Mouse (Mus musculus): ENCODE data around the gene Prame. TPM values are rescaled to one million over a fixed set of nuclear protein-coding genes. Genes with fewer than 3 reads are reported as not detected.
"Not testable (repeated sequence)": the region's sequence is repeated elsewhere in the genome, so short reads cannot be mapped to it uniquely, and the experiment has no call there.

Prame gene
- polyA plus RNA-seq (2015; fragmentation: Nextera tagmentation; extraction: Ambion mirVana) = not detected in 2 replicates

DNA sequence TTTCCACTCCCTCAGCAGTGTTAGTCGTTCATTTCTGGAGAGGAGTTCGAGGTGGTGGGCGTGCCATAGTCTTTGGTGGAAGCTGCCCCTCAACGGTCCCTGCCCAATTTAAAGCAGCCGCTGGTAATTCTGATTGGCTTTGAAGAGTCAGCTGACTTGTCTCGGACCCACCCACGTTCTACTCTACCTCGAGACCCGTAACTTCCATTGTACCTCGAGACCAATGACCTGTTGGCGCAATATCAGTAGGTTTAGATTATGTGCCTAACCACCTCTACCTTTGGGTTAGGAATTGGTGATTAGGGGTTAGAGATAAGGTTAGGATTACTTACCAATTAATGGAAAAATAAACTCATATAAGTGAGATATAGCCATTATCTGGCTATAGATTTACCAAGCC, at the start of gene Prame:
Gene Prame, minus strand, starts transcription at position 101 of the 400 bp plus-strand sequence.
- Histone ChIP-seq H3K9me3 (replicated peaks; ENCODE audit: control insufficient read depth, low read length) (no peaks in the 10 kb centered on the region), H3K4me1 (ENCODE audit: control insufficient read depth, low read depth, low read length) (no peaks in the 10 kb centered on the region), H3K4me3 (ENCODE audit: low read depth, low read length) (no peak within 1 kb of the TSS), H3K27ac (ENCODE audit: low read length) (no peak within 1 kb of the TSS), H3K36me3 (ENCODE audit: control insufficient read depth, insufficient read depth) (no peaks in the 10 kb centered on the region), H3K9ac (ENCODE audit: low read depth, low read length) (no peak within 1 kb of the TSS), H3K4me2 (ENCODE audit: low read depth, low read length) (no peak within 1 kb of the TSS), H3K27me3 (ENCODE audit: control insufficient read depth, insufficient read depth, low read depth, low read length) (no peaks in the 10 kb centered on the region)
- ATAC-seq (ENCODE audit: low read depth) = no peak
- 65% methylated on average over 11 of the region's 11 CpGs for WGBS (ENCODE audit: insufficient replicate concordance)

DNA sequence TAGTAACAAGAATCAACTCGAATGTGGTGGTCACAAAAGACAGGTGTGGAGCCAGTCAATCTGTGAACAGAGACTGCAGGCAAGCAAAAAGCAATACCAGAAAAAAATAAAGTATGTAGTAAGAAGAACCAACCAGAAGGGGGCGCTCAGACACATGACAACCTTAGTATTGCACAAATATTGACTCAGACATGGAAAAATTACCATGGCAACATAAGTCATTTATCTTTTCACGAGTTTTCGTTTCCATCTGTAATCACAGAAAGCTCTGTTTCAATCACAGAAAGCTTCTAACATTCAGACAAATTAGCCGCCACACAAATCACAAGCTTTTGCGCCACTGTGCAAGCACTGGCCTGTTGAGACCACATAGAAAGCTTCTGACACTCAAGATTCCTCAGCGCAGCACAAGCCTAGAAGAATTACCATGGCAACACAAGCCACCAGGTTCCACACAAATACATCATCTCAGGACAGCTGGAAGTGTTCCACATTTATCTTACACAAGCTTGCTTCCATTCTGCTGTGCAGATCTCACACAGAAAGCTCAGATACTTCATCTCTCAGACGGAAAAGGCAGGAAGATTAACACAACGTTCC, 24.8 kb upstream of the Prame start:
- Histone ChIP-seq H3K9ac (ENCODE audit: low read depth, low read length) (no peak overlapping the region), H3K27ac (ENCODE audit: low read length) (no peak overlapping the region), H3K4me3 (ENCODE audit: low read depth, low read length) (no peak overlapping the region), H3K9me3 (replicated peaks; ENCODE audit: control insufficient read depth, low read length) (no peaks in the 10 kb centered on the region), H3K4me1 (ENCODE audit: control insufficient read depth, low read depth, low read length) (no peaks in the 10 kb centered on the region), H3K27me3 (ENCODE audit: control insufficient read depth, insufficient read depth, low read depth, low read length) (no peaks in the 10 kb centered on the region), H3K4me2 (ENCODE audit: low read depth, low read length) (no peak overlapping the region), H3K36me3 (ENCODE audit: control insufficient read depth, insufficient read depth) (no peaks in the 10 kb centered on the region)
- 37% methylated on average over 9 of the region's 9 CpGs for WGBS (ENCODE audit: insufficient replicate concordance)
- no peak for ATAC-seq (ENCODE audit: low read depth)

GRCm38 (mm10) chrX:135601298-135602029, 26.0 kb downstream of the Prame start:
- not testable (repeated sequence) for H3K36me3 ChIP-seq (ENCODE audit: control insufficient read depth, insufficient read depth); H3K9ac ChIP-seq (ENCODE audit: low read depth, low read length); H3K27me3 ChIP-seq (ENCODE audit: control insufficient read depth, insufficient read depth, low read depth, low read length); H3K4me1 ChIP-seq (ENCODE audit: control insufficient read depth, low read depth, low read length); ATAC-seq (ENCODE audit: low read depth); H3K4me3 ChIP-seq (ENCODE audit: low read depth, low read length); H3K27ac ChIP-seq (ENCODE audit: low read length); H3K4me2 ChIP-seq (ENCODE audit: low read depth, low read length); H3K9me3 ChIP-seq (replicated peaks; ENCODE audit: control insufficient read depth, low read length)
- 53% methylated on average over 3 of the region's 3 CpGs for WGBS (ENCODE audit: insufficient replicate concordance)

DNA sequence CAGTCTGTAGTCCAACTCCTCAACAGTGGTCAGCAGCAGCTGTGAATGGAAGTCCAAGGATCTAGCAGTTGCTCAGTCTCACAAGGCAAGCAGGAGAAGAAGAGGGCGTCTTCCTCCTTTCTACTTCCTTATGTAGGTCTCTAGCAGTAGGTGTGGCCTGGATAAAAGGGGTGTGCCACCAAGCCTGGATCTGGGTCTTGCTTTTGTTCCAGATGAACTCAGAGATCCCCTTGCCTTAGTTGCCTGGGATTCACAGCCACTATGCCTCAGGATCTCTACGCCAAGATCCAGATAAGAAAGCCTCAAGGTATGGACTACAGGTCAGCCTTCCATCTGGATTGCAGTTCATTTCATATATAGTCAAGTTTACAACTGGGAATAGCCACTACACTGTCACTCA, 28.8 kb downstream of the Prame start, which contains the start of gene Nxf7:
Gene Nxf7, minus strand, starts transcription at position 101 of the 400 bp plus-strand sequence.
- no peak within 1 kb of the TSS for H3K4me2 ChIP-seq (ENCODE audit: low read depth, low read length)
- H3K4me1 ChIP-seq (ENCODE audit: control insufficient read depth, low read depth, low read length) = no peaks in the 10 kb centered on the region
- H3K9ac ChIP-seq (ENCODE audit: low read depth, low read length) = no peak within 1 kb of the TSS
- ATAC-seq (ENCODE audit: low read depth) = no peak
- no peaks in the 10 kb centered on the region for H3K36me3 ChIP-seq (ENCODE audit: control insufficient read depth, insufficient read depth)
- no peak within 1 kb of the TSS for H3K27ac ChIP-seq (ENCODE audit: low read length)
- no peak within 1 kb of the TSS for H3K4me3 ChIP-seq (ENCODE audit: low read depth, low read length)
- no peaks in the 10 kb centered on the region for H3K27me3 ChIP-seq (ENCODE audit: control insufficient read depth, insufficient read depth, low read depth, low read length)
- H3K9me3 ChIP-seq (replicated peaks; ENCODE audit: control insufficient read depth, low read length) = no peaks in the 10 kb centered on the region; the same call in 1 of the 2 replicates
- WGBS (ENCODE audit: insufficient replicate concordance) = 60% methylated on average over 2 of the region's 2 CpGs

GRCm38 (mm10) chrX:135598096-135598495, 29.4 kb downstream of the Prame start:
- WGBS (ENCODE audit: insufficient replicate concordance) = 66% methylated on average over 13 of the region's 13 CpGs
- Histone ChIP-seq H3K9ac (ENCODE audit: low read depth, low read length) (no peak overlapping the region), H3K9me3 (replicated peaks; ENCODE audit: control insufficient read depth, low read length) (no peaks in the 10 kb centered on the region; the same call in 1 of the 2 replicates), H3K4me1 (ENCODE audit: control insufficient read depth, low read depth, low read length) (no peaks in the 10 kb centered on the region), H3K36me3 (ENCODE audit: control insufficient read depth, insufficient read depth) (no peaks in the 10 kb centered on the region), H3K4me2 (ENCODE audit: low read depth, low read length) (no peak overlapping the region), H3K4me3 (ENCODE audit: low read depth, low read length) (no peak overlapping the region), H3K27me3 (ENCODE audit: control insufficient read depth, insufficient read depth, low read depth, low read length) (no peaks in the 10 kb centered on the region), H3K27ac (ENCODE audit: low read length) (no peak overlapping the region)
- no peak for ATAC-seq (ENCODE audit: low read depth)

- H3K27me3 ChIP-seq (ENCODE audit: control insufficient read depth, insufficient read depth, low read depth, low read length) = no peaks in the 10 kb centered on the region
- H3K4me1 ChIP-seq (ENCODE audit: control insufficient read depth, low read depth, low read length) = no peaks in the 10 kb centered on the region
- no peaks in the 10 kb centered on the region for H3K36me3 ChIP-seq (ENCODE audit: control insufficient read depth, insufficient read depth)
- H3K4me2 ChIP-seq (ENCODE audit: low read depth, low read length) = no peak overlapping the region
- no peak for ATAC-seq (ENCODE audit: low read depth)
- H3K27ac ChIP-seq (ENCODE audit: low read length) = no peak overlapping the region
- WGBS (ENCODE audit: insufficient replicate concordance) = 62% methylated on average over 1 of the region's 1 CpGs
- no peak overlapping the region for H3K9ac ChIP-seq (ENCODE audit: low read depth, low read length)
- H3K4me3 ChIP-seq (ENCODE audit: low read depth, low read length) = no peak overlapping the region
- no peaks in the 10 kb centered on the region for H3K9me3 ChIP-seq (replicated peaks; ENCODE audit: control insufficient read depth, low read length)
Measured at GRCm38 (mm10) chrX:135576412-135576811, 51.1 kb downstream of the Prame start.

DNA sequence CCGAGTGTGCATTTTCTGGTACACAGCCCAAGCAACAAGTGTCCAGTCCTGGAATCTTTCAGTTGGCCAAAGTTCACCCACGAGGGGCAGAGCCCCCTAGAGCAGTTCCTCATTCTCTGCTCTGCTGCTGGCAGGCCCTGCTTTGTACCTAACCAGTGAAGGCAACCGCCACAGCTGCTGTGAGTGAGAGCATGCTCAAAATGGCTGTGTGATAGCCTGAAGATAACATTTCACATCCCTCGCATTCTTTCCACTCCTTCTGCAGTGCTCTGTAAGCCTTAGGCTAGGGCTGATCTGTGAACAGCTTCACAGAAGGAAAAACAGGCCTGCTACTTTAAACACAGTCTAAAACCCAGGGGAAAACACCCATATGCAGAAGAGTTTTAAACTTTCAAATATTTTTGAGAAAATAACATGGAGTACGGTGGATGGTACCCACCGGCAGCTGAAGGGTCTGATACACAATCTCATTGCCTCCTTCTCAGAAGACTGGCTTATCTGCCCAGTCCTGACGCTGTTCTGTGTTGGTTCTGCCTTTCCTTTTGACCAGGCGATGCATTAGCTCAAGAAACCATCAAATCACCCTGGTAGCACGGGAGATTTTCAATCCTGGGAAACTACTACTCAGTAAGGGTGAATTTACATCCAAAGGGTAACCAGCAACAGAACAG, 52.4 kb downstream of the Prame start:
- not testable (repeated sequence) for H3K27me3 ChIP-seq (ENCODE audit: control insufficient read depth, insufficient read depth, low read depth, low read length); ATAC-seq (ENCODE audit: low read depth); H3K4me1 ChIP-seq (ENCODE audit: control insufficient read depth, low read depth, low read length); H3K4me3 ChIP-seq (ENCODE audit: low read depth, low read length); H3K9me3 ChIP-seq (replicated peaks; ENCODE audit: control insufficient read depth, low read length); H3K36me3 ChIP-seq (ENCODE audit: control insufficient read depth, insufficient read depth); H3K9ac ChIP-seq (ENCODE audit: low read depth, low read length); H3K27ac ChIP-seq (ENCODE audit: low read length); H3K4me2 ChIP-seq (ENCODE audit: low read depth, low read length)
- 42% methylated on average over 9 of the region's 9 CpGs for WGBS (ENCODE audit: insufficient replicate concordance)

DNA sequence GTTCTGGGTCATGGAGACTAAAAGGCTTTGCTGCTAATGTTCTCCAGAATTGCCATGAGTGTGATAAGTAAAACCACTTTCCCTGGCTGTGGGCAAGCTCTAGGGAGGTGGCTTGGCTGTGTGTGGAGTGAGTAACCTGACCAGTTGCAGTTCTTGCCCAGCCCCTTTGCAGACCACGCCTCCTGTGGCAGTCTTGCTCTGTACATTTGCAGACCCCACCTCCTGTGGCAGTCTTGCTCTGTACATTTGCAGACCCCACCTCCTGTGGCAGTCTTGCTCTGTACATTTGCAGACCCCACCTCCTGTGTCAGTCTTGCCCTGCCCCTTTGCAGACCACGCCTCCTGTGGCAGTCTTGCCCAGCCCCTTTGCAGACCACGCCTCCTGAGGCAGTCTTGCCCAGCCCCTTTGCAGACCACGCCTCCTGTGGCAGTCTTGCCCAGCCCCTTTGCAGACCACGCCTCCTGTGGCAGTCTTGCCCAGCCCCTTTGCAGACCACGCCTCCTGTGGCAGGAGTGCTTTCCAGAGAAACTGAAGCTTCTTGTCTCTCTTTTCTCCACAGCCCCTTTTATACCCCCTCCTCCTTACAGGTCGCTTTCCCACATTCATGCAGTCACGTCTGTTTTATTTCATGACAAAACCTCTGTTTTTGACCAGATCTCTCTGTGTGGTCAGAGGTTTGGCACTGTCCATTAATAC, 53.1 kb downstream of the Prame start:
- 0 out of 2 replicates have a peak, but pooled peaks have one; percentile 21 for ATAC-seq (ENCODE audit: low read depth)
- H3K9me3 ChIP-seq (replicated peaks; ENCODE audit: control insufficient read depth, low read length); H3K27me3 ChIP-seq (ENCODE audit: control insufficient read depth, insufficient read depth, low read depth, low read length); H3K4me1 ChIP-seq (ENCODE audit: control insufficient read depth, low read depth, low read length); H3K27ac ChIP-seq (ENCODE audit: low read length); H3K36me3 ChIP-seq (ENCODE audit: control insufficient read depth, insufficient read depth); H3K9ac ChIP-seq (ENCODE audit: low read depth, low read length); H3K4me3 ChIP-seq (ENCODE audit: low read depth, low read length); H3K4me2 ChIP-seq (ENCODE audit: low read depth, low read length): not testable (repeated sequence)
- WGBS (ENCODE audit: insufficient replicate concordance) = 29% methylated on average over 8 of the region's 8 CpGs
